In the genomic region with DNA sequence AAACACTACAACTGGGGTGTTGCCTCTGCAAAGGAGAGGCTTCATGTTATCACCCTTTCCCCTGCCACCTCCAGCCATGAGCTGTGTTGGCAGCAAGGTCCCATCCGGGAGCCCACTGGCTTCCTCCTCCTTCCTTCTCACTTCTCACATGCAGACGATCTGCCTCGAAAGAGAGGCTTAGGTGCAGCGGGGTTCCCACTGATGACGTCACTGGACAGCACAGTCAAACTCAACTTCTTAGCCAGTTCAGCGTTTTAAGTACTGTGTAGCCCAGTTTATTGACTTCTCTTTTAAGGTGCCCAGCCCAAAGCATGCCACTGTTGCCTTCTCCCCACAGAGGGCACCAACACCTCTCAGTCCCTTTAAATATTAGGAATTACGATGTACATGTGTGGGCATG, we compare ENCODE assay signal across 29 mouse cellular contexts. TPM values are rescaled to one million over a fixed set of nuclear protein-coding genes. Genes with fewer than 3 reads are reported as not detected.
"Had no signal": no experiment of that assay in that cellular context is flagged by ENCODE, and none has a peak within 500 bp of the region (broad histone marks: within the 10 kb centered on the region; RNA-seq: fewer than 3 reads in every experiment).

No protein-coding gene starts in this region.

- H3K27ac ChIP-seq: gastrocnemius, adult 2 months; heart, embryonic 13.5 days; heart, embryonic 15.5 days; hindbrain, embryonic 13.5 days; hindbrain, embryonic 15.5 days; hindbrain, postnatal 0 days; kidney, embryonic 15.5 days; kidney, postnatal 0 days; limb, embryonic 13.5 days; limb, embryonic 15.5 days; liver, embryonic 12.5 days; liver, embryonic 14.5 days had no signal

- H3K36me3 ChIP-seq: heart, embryonic 13.5 days; heart, embryonic 15.5 days; hindbrain, embryonic 13.5 days; hindbrain, embryonic 15.5 days; kidney, embryonic 15.5 days; limb, embryonic 13.5 days; limb, embryonic 15.5 days; liver, embryonic 12.5 days had no signal

- H3K27me3 ChIP-seq: heart, embryonic 15.5 days; hindbrain, embryonic 13.5 days; hindbrain, embryonic 15.5 days; kidney, embryonic 15.5 days; limb, embryonic 13.5 days; limb, embryonic 15.5 days had no signal

- H3K4me2 ChIP-seq: heart, embryonic 11.5 days; heart, embryonic 13.5 days; heart, embryonic 15.5 days; hindbrain, embryonic 13.5 days; hindbrain, embryonic 15.5 days; kidney, embryonic 15.5 days; limb, embryonic 13.5 days; limb, embryonic 15.5 days; liver, embryonic 12.5 days had no signal

- ATAC-seq: hindbrain, postnatal 0 days; intestine, embryonic 16.5 days; liver, embryonic 12.5 days had no signal

- H3K9ac ChIP-seq: heart, embryonic 13.5 days; heart, embryonic 15.5 days; hindbrain, embryonic 13.5 days; hindbrain, embryonic 15.5 days; kidney, embryonic 15.5 days; limb, embryonic 13.5 days; limb, embryonic 15.5 days; liver, embryonic 12.5 days; liver, embryonic 14.5 days had no signal

- DNase-seq: gastrocnemius, adult 2 months; gastrocnemius, postnatal 14 days; gastrocnemius, postnatal 36 days; heart, adult 18-20 months; heart, postnatal 14 days; heart, postnatal 36 days; kidney, adult 11 months; kidney, adult 2 months; kidney, adult 9 months; kidney, postnatal 14 days; kidney, postnatal 36 days; layer of hippocampus, adult 9-11 months; layer of hippocampus, postnatal 36 days; left cerebral cortex, postnatal 4 days had no signal

- H3K4me3 ChIP-seq: gastrocnemius, adult 2 months; heart, embryonic 13.5 days; heart, embryonic 15.5 days; hindbrain, embryonic 13.5 days; hindbrain, embryonic 15.5 days; kidney, embryonic 15.5 days; limb, embryonic 13.5 days; limb, embryonic 15.5 days; liver, embryonic 12.5 days had no signal

- H3K9me3 ChIP-seq: heart, embryonic 13.5 days; heart, embryonic 15.5 days; hindbrain, embryonic 13.5 days; hindbrain, embryonic 15.5 days; kidney, embryonic 15.5 days; limb, embryonic 13.5 days; limb, embryonic 15.5 days; liver, embryonic 12.5 days had no signal

RNA-seq across cellular contexts. Expression of gene Slc2a6, which starts 20.1 kb away (rescaled TPM):
- polyA plus RNA-seq: heart, embryonic 13.5 days had no signal

RNA-seq across cellular contexts. Expression of gene Adamts13, which starts 34.5 kb away (rescaled TPM):
- polyA plus RNA-seq: heart, embryonic 15.5 days; heart, postnatal 0 days; hindbrain, embryonic 11.5 days; hindbrain, embryonic 15.5 days; hindbrain, postnatal 0 days; limb, embryonic 13.5 days; limb, embryonic 15.5 days had no signal
